Mouse (Mus musculus): ENCODE measurements around the gene 4930407I10Rik. TPM values are rescaled to one million over a fixed set of nuclear protein-coding genes. Genes with fewer than 3 reads are reported as not detected.

4930407I10Rik gene
- total and polyA plus RNA-seq, 3 experiments: not detected

GRCm38 (mm10) chr15:82063909-82064308 is 5.0 kb downstream of the 4930407I10Rik start:
- Histone ChIP-seq H3K36me3 (ENCODE audit: control insufficient read depth in 1 of 2, insufficient read depth in 2 of 2, low read length in 2 of 2) (no peaks in the 10 kb centered on the region), H3K9me3 (replicated peaks; ENCODE audit: insufficient read depth, low read length) (no peaks in the 10 kb centered on the region), H3K27me3 (ENCODE audit: control insufficient read depth in 1 of 2, insufficient read depth in 2 of 2, low read length in 2 of 2) (peaks cover 28 to 30% of the 10 kb centered on the region in 2 experiments), H3K9ac (ENCODE audit: control insufficient read depth, low read depth, low read length, poor library complexity, severe bottlenecking) (no peak overlapping the region), H3K4me1 (ENCODE audit: control insufficient read depth in 1 of 2, insufficient read depth in 2 of 2, low read length in 2 of 2) (no peaks in the 10 kb centered on the region), H3K4me3 (ENCODE audit: control insufficient read depth in 1 of 2, insufficient read depth in 1 of 2, low read depth in 2 of 2, low read length in 2 of 2) (no peak overlapping the region), H3K79me2 (ENCODE audit: control insufficient read depth, insufficient read depth, low read length, poor library complexity) (no peaks in the 10 kb centered on the region), H3K27ac (ENCODE audit: control insufficient read depth, low read depth, low read length) (no peak overlapping the region)
- no peak for DNase-seq (ENCODE audit: low read depth, low spot score)
- TF ChIP-seq MXI1 (IDR thresholded peaks at IDR 0.05; ENCODE audit: low read depth, low read length): no peak
- TF ChIP-seq HCFC1 (IDR thresholded peaks at IDR 0.05; ENCODE audit: low read depth, low read length): no peak
- no peak for TF ChIP-seq CTCF (IDR thresholded peaks at IDR 0.05 in 2 of 3, conservative IDR thresholded peaks at IDR 0.05 in 1 of 3; ENCODE audit: control insufficient read depth in 1 of 3, insufficient read depth in 1 of 3, low read depth in 2 of 3, low read length in 3 of 3, poor library complexity in 1 of 3, severe bottlenecking in 1 of 3)
- TF ChIP-seq RAD21 (IDR thresholded peaks at IDR 0.05; ENCODE audit: low read depth, low read length): no peak
- TF ChIP-seq BHLHE40 (IDR thresholded peaks at IDR 0.05; ENCODE audit: borderline replicate concordance, low read depth, low read length): no peak
- no peak for TF ChIP-seq ZKSCAN1 (IDR thresholded peaks at IDR 0.05; ENCODE audit: low read depth, low read length)
- no peak for TF ChIP-seq POLR2AphosphoS2 (IDR thresholded peaks at IDR 0.05; ENCODE audit: low read length)

GRCm38 (mm10) chr15:82065511-82065910 is 6.6 kb downstream of the 4930407I10Rik start:
- Histone ChIP-seq H3K4me3 (ENCODE audit: control insufficient read depth in 1 of 2, insufficient read depth in 1 of 2, low read depth in 2 of 2, low read length in 2 of 2) (no peak overlapping the region), H3K27ac (ENCODE audit: control insufficient read depth, low read depth, low read length) (no peak overlapping the region), H3K27me3 (ENCODE audit: control insufficient read depth in 1 of 2, insufficient read depth in 2 of 2, low read length in 2 of 2) (peaks cover 22 to 24% of the 10 kb centered on the region in 2 experiments), H3K9ac (ENCODE audit: control insufficient read depth, low read depth, low read length, poor library complexity, severe bottlenecking) (no peak overlapping the region), H3K36me3 (ENCODE audit: control insufficient read depth in 1 of 2, insufficient read depth in 2 of 2, low read length in 2 of 2) (no peaks in the 10 kb centered on the region), H3K4me1 (ENCODE audit: control insufficient read depth in 1 of 2, insufficient read depth in 2 of 2, low read length in 2 of 2) (no peaks in the 10 kb centered on the region), H3K79me2 (ENCODE audit: control insufficient read depth, insufficient read depth, low read length, poor library complexity) (no peaks in the 10 kb centered on the region), H3K9me3 (replicated peaks; ENCODE audit: insufficient read depth, low read length) (no peaks in the 10 kb centered on the region)
- no peak for TF ChIP-seq NELFE (IDR thresholded peaks at IDR 0.05; ENCODE audit: low read depth, low read length)
- no peak for TF ChIP-seq BHLHE40 (IDR thresholded peaks at IDR 0.05; ENCODE audit: borderline replicate concordance, low read depth, low read length)
- TF ChIP-seq GATA1 (IDR thresholded peaks at IDR 0.05; ENCODE audit: low read depth, low read length): no peak
- TF ChIP-seq UBTF (IDR thresholded peaks at IDR 0.05; ENCODE audit: borderline replicate concordance, insufficient read depth, low read depth, low read length): no peak
- no peak for TF ChIP-seq MAFK (IDR thresholded peaks at IDR 0.05; ENCODE audit: borderline replicate concordance, low read depth, low read length)
- TF ChIP-seq ZC3H11A (IDR thresholded peaks at IDR 0.05; ENCODE audit: low read depth, low read length): peak; percentile 73
- no peak for TF ChIP-seq POLR2AphosphoS2 (IDR thresholded peaks at IDR 0.05; ENCODE audit: low read length)
- no peak for TF ChIP-seq JUND (IDR thresholded peaks at IDR 0.05; ENCODE audit: low read depth, low read length)
- TF ChIP-seq MXI1 (IDR thresholded peaks at IDR 0.05; ENCODE audit: low read depth, low read length): no peak
- no peak for TF ChIP-seq SIN3A (IDR thresholded peaks at IDR 0.05; ENCODE audit: low read length)
- TF ChIP-seq GABPA (IDR thresholded peaks at IDR 0.05; ENCODE audit: low read depth, low read length): no peak
- peak; percentile 74 to 85 (median 75) for TF ChIP-seq CTCF (IDR thresholded peaks at IDR 0.05 in 2 of 3, conservative IDR thresholded peaks at IDR 0.05 in 1 of 3; ENCODE audit: control insufficient read depth in 1 of 3, insufficient read depth in 1 of 3, low read depth in 2 of 3, low read length in 3 of 3, poor library complexity in 1 of 3, severe bottlenecking in 1 of 3)
- no peak for TF ChIP-seq TCF12 (IDR thresholded peaks at IDR 0.05; ENCODE audit: low read depth, low read length)
- TF ChIP-seq CHD2 (IDR thresholded peaks at IDR 0.05; ENCODE audit: low read length): no peak
- no peak for TF ChIP-seq ELF1 (IDR thresholded peaks at IDR 0.05; ENCODE audit: low read depth, low read length)
- no peak for TF ChIP-seq ZKSCAN1 (IDR thresholded peaks at IDR 0.05; ENCODE audit: low read depth, low read length)
- TF ChIP-seq SMC3 (IDR thresholded peaks at IDR 0.05; ENCODE audit: low read depth, low read length): peak; percentile 89
- TF ChIP-seq ZNF384 (IDR thresholded peaks at IDR 0.05; ENCODE audit: low read depth, low read length): no peak
- TF ChIP-seq EP300 (IDR thresholded peaks at IDR 0.05; ENCODE audit: low read depth in 1 of 2, low read length in 2 of 2): no peak
- TF ChIP-seq ETS1 (IDR thresholded peaks at IDR 0.05; ENCODE audit: low read depth, low read length): no peak
- TF ChIP-seq MAZ (IDR thresholded peaks at IDR 0.05; ENCODE audit: low read depth, low read length): no peak
- TF ChIP-seq HCFC1 (IDR thresholded peaks at IDR 0.05; ENCODE audit: low read depth, low read length): no peak
- no peak for TF ChIP-seq POLR2AphosphoS5 (IDR thresholded peaks at IDR 0.05; ENCODE audit: borderline replicate concordance, low read depth, low read length)
- no peak for TF ChIP-seq POLR2A (IDR thresholded peaks at IDR 0.05; ENCODE audit: control insufficient read depth in 1 of 2, insufficient read depth in 1 of 2, low read depth in 1 of 2, low read length in 2 of 2, poor library complexity in 1 of 2)
- TF ChIP-seq RAD21 (IDR thresholded peaks at IDR 0.05; ENCODE audit: low read depth, low read length): peak; percentile 83
- TF ChIP-seq CHD1 (IDR thresholded peaks at IDR 0.05; ENCODE audit: low read depth, low read length): no peak
- peak; percentile 74 for DNase-seq (ENCODE audit: low read depth, low spot score)

Measured in MEL (cell line).